Mouse (Mus musculus) adrenal gland, postnatal 14 days (tissue): ENCODE results near the gene Pabpc1l. TPM values are rescaled to one million over a fixed set of nuclear protein-coding genes. Genes with fewer than 3 reads are reported as not detected.
"Not testable (repeated sequence)": the region's sequence is repeated elsewhere in the genome, so short reads cannot be mapped to it uniquely, and the experiment has no call there.

ENCODE experiments used
- DNase-seq: peaks from one replicate; pipeline ENCODE4 v3.0.0; 2021; ENCODE audit warnings: mixed read lengths
- total RNA-seq: library from RNA; stranded (reverse); gene quantifications from 2 replicates; pipeline ENCODE4 v1.2.3, GENCODE M21; 2021

Pabpc1l gene
- total RNA-seq, 1 experiment from 2014 or later, result 1.0 TPM

GRCm38 (mm10) chr2:164038407-164039028 lies 13.3 kb downstream of the Pabpc1l start:
- no peak for DNase-seq

- peak; percentile 27 for DNase-seq
Measured at GRCm38 (mm10) chr2:164040949-164041348, 15.7 kb downstream of the Pabpc1l start.

- no peak for DNase-seq
Measured at GRCm38 (mm10) chr2:164041523-164041922, 16.3 kb downstream of the Pabpc1l start.

- peak; percentile 56 for DNase-seq
Measured at GRCm38 (mm10) chr2:164047197-164047690, 22.0 kb downstream of the Pabpc1l start.

- peak; percentile 85 for DNase-seq
Measured at GRCm38 (mm10) chr2:164053767-164054166, 28.5 kb downstream of the Pabpc1l start.

GRCm38 (mm10) chr2:164054671-164055070 lies 29.4 kb downstream of the Pabpc1l start:
- DNase-seq, result no peak

GRCm38 (mm10) chr2:164059634-164060235 lies 34.5 kb downstream of the Pabpc1l start:
- DNase-seq, result no peak

- DNase-seq, result no peak
Measured at GRCm38 (mm10) chr2:164070142-164070764, 45.0 kb downstream of the Pabpc1l start, which contains the start of gene Stk4. Gene Stk4 (plus strand): TSS chr2:164070322.

- peak; percentile 99 for DNase-seq
Measured at GRCm38 (mm10) chr2:164070765-164071436, 45.7 kb downstream of the Pabpc1l start, which contains the start of gene Tomm34. Gene Tomm34 (minus strand): TSS chr2:164071169.

GRCm38 (mm10) chr2:164071437-164071820 lies 46.2 kb downstream of the Pabpc1l start:
- DNase-seq, result not testable (repeated sequence)

- DNase-seq, result no peak
Measured at GRCm38 (mm10) chr2:164072109-164072508, 46.9 kb downstream of the Pabpc1l start.

GRCm38 (mm10) chr2:164073120-164073519 lies 47.9 kb downstream of the Pabpc1l start:
- DNase-seq, result no peak

GRCm38 (mm10) chr2:164073918-164074578 lies 48.8 kb downstream of the Pabpc1l start:
- peak; percentile 99 for DNase-seq

- DNase-seq, result no peak
Measured at GRCm38 (mm10) chr2:164075088-164075487, 49.8 kb downstream of the Pabpc1l start.

- DNase-seq, result no peak
Measured at GRCm38 (mm10) chr2:164076874-164077425, 51.7 kb downstream of the Pabpc1l start.

- no peak for DNase-seq
Measured at GRCm38 (mm10) chr2:164077875-164078274, 52.6 kb downstream of the Pabpc1l start.

- no peak for DNase-seq
Measured at GRCm38 (mm10) chr2:164079488-164079887, 54.2 kb downstream of the Pabpc1l start.

GRCm38 (mm10) chr2:164081577-164081976 lies 56.3 kb downstream of the Pabpc1l start:
- DNase-seq, result no peak

- no peak for DNase-seq
Measured at GRCm38 (mm10) chr2:164082175-164082574, 56.9 kb downstream of the Pabpc1l start.

GRCm38 (mm10) chr2:164083609-164084341 lies 58.5 kb downstream of the Pabpc1l start:
- peak; percentile 31 for DNase-seq

GRCm38 (mm10) chr2:164084342-164084700 lies 59.1 kb downstream of the Pabpc1l start:
- peak; percentile 12 for DNase-seq
